Mouse (Mus musculus) gastrocnemius, postnatal 4 days (tissue): Measurements from ENCODE around the gene Stam2. TPM values are rescaled to one million over a fixed set of nuclear protein-coding genes. Genes with fewer than 3 reads are reported as not detected.

ENCODE experiments used
- DNase-seq, 2 experiments: peaks; one replicate each; pipeline ENCODE4 v3.0.0; 2021 to 2022; ENCODE audit warnings: low spot score in 2 of 2, mixed read lengths in 2 of 2
- total RNA-seq, 2 experiments: library from RNA; stranded (reverse); gene quantifications; 2 replicates each; pipeline ENCODE4 v1.2.3; 2021

Stam2 gene
- total RNA-seq, 2 experiments from 2014 or later: 35.1 to 39.2 TPM

- no peak for DNase-seq
Measured at GRCm38 (mm10) chr2:52732001-52732400, 10.1 kb downstream of the Stam2 start.

DNA sequence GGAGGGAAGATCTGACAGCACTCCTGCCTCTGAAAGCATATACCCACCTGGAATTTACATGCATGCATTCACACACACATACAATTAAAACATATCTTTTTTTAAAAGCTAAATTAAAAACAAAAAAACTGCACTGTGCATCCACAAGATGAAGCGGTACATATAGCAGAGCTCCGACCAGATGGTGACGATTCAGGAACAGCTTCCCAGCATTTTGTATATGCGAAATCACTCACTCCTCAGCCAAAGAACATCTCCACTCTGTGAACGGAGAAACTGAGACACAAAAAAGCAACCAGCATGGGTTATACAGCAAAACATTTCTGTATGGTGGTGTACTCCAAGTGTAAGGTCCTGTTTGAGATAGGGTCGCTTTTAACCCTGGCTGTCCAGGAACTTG, 11.2 kb downstream of the Stam2 start:
- no peak for DNase-seq

- DNase-seq: no peak
Measured at GRCm38 (mm10) chr2:52720231-52721025, 21.7 kb downstream of the Stam2 start.

DNA sequence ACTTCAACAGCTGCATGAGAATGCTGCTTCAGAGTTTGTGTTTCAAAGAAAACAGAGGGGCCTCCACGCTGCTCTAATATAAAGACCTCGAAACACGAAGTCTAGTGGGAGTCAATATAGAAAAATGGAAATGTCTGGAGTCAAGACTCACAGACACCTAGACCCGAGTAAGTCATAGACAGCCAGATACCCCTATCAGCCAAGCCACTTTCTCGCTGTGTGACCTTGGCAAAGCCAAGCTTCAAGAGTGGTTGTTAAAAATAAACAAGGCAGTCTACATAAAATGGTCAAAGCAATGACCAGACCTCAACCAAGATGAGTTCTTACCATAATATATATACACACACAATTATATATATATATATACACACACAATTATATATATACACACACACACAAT, 25.0 kb downstream of the Stam2 start:
- DNase-seq: no peak

- DNase-seq: no peak
Measured at GRCm38 (mm10) chr2:52715538-52715937, 26.5 kb downstream of the Stam2 start.

- DNase-seq: no peak
Measured at GRCm38 (mm10) chr2:52714111-52714510, 28.0 kb downstream of the Stam2 start.

DNA sequence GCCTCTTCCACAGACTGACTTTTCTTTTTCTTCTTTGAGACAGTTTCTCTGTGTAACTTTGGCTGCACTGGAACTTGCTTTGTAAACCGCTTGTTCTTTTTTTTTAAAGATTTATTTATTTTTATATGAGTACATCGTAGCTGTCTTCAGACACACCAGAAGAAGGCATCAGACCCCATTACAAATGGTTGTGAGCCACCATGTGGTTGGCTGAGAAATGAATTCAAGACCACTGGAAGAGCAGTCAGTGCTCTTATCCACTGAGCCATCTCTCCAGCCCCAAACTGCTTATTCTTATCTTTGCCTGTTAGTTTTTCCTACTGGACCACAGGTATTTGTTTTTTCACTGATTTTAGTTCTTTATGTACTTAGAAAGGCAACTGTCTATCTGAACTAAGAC, 31.3 kb downstream of the Stam2 start:
- DNase-seq: no peak

DNA sequence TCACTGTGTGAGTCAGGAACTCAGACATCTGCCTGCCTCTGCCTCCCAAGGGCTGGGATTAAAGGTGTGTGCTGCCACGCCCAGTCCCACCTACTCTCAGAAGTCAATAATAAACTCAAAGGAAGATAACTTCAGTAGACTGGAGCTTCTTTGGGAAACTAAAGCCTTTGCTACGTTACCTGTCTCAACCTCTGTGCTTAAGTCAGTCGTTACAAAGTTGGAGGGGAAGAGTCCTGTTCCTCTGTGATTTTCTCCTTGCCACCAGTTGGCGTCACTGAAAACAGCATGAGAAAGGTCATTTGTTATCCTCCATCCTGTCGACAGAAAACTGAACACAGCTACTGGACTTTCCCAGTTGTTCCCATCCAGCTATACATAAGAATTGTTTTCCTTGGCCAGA, 32.7 kb downstream of the Stam2 start:
- no peak for DNase-seq

GRCm38 (mm10) chr2:52701368-52702036, 40.6 kb downstream of the Stam2 start:
- no peak for DNase-seq

DNA sequence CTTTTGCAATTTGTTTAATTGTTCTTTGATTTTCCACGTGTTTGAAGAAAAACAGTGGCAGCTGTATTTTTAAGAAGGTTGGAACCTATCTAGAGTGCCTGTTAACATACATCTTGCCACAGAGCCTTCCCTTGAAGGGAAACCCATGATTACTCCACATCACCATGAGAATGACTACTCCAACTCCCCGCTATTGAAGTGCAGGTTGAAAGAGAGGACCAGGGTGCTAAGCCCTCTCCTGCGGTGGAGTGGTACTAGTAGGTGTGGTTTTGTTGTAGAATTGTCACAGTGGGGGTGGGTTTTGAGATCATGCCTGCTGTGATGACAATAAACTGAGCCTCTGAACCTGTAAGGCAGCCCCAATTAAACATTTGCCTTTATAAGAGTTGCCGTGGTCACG, 41.7 kb downstream of the Stam2 start:
- DNase-seq: no peak

- no peak for DNase-seq
Measured at GRCm38 (mm10) chr2:52694604-52695003, 47.5 kb downstream of the Stam2 start.

DNA sequence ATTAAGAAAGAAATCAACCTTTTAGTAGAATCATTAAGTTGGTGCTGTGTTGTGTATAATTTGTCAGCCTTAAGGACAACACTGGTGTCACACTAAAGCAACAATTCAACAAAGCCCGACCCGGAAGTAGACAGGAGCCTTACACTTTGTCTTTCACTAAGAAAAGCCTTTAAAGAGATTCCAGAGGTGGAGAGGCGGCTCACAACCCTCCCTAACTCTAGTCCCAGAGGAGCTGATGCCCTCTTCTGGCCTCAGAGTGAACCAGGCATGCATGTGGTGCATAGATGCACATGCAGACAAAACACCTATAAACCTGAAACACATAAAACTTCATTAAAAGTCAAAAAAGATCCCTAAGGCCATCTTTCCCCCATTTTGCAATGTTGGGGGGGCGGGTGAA, 50.3 kb downstream of the Stam2 start:
- no peak for DNase-seq

DNA sequence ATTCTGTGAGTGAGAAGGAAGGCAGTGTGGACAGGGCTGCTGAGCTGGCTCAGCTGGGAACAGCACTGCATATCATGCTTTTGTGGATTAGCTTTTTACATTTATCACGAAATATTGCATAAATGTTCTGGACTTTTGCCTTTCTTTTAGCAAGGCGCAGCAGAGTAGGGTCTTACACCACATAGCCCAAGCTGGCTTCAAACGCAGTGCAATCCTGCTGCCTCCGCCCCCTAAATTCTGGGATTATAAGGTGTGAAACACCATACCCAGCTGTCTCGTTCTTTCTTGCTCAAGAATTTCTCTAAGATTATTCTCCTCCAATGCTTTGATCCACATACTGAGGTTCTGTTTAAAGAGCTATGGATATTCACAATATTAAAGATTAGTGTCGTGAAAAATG, 55.5 kb downstream of the Stam2 start:
- no peak for DNase-seq

DNA sequence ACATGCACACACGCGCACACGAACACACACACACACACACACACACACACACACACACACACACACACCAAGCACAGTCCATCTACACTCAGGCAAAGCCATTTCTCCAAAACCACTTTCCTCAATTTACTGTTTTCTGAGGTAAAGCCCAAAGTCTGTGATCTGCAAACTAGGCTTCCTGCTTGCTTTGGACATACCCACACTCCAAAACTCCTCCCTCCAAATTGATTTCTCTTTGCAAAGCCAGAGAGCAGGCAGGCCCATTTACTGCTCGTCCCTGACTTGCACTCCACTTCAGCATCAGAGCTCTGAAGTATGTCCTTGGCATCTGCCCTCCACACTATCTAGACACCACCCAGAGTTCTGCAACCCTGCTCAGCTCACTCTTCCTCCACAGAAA, 64.5 kb downstream of the Stam2 start:
- DNase-seq: no peak

- no peak for DNase-seq
Measured at GRCm38 (mm10) chr2:52676913-52677303, 65.2 kb downstream of the Stam2 start.

DNA sequence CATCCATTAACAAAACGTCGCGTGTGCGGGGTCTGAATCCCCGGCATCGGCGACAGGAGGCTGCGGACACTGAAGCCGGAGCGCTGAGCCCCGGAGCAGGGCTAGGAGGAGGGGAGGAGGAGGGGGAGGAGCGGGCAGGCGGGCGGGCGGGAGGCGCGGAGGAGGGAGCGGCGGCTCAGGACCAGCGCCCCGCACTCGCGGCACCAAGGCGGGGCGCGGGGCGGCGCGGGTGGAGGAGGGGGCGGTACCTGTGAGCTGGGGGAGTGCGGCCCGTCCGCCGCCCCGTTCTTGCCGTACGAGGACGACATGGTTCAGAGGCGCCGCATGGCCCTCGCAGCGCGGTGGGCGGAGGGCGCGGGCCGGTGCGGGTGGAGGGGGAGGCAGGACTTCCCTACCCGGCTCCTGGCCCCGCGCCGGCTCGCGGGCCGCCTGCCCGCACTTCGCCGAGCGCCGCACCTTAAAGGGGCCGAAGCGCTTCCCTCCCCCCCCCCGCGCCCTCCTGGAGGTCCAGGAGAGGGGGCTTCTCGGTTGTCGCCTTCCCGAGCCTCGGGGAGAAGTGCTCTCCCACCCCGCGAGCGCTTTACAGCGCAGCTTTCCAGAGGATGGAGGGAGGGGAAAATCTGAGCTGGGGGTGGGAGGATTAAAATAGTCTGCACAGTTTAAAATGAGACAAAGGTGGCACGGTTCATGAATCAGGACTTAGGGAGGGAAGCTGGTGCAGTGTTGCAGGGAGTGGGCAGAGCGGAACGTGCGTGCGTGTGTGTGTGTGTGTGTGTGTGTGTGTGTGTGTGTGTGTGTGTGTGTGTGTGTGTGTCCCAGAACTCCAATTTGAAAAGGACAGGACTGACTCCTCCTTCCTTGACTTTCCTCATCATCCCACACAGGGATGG, 65.8 kb downstream of the Stam2 start, which contains the start of gene Cacnb4:
Cacnb4 (minus strand) TSS at position 809 of the 890 bp plus-strand sequence.
- DNase-seq: peak; percentile 32 to 44

GRCm38 (mm10) chr2:52675278-52675987, 66.6 kb downstream of the Stam2 start:
- peak; percentile 21 to 23 for DNase-seq

GRCm38 (mm10) chr2:52674886-52675277, 67.2 kb downstream of the Stam2 start:
- DNase-seq: peak in 1 of 2 experiments; percentile 27

DNA sequence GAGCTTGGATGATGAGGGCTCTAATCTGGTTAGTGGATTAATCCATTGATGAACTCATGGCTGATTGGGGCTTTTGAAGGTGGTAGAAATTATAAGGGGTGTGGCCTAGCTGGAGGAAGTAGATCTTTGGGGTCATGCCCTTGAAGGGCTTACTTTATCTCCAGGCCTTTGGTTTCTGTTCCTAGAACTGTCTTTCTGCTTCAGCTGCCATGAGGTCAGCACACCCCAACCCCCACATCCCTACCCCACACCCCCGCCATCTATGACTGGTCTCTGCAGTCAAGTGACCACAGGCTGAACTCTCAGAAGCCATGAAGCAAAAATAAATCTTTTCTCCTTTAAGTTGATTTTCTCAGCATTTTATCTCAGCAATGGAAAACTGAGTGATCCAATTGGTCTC, 68.9 kb downstream of the Stam2 start:
- no peak for DNase-seq

- no peak for DNase-seq
Measured at GRCm38 (mm10) chr2:52670733-52671132, 71.3 kb downstream of the Stam2 start.

DNA sequence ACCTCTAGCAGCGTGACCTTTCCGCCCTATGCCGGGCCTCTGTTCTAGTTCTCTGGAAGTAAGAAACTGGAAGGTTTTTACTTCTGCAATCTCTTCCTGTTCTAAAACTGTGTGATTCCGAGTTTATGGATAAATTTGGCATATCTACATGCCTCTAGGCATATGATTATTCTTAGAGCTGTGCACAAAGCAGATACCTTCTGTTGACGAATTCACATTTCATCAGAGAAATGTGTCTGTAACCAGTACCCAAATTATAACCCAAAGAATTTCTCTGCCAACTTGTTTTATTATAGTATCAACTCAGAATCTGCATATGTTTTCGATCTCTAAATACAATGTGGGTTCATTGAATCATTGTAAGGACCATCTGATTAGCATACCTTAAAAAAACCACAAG, 73.6 kb downstream of the Stam2 start:
- no peak for DNase-seq
